Mouse (Mus musculus) megakaryocyte, embryonic 14.5 days (primary cell): ENCODE data around the gene Gm21103. TPM values are rescaled to one million over a fixed set of nuclear protein-coding genes. Genes with fewer than 3 reads are reported as not detected.
"Not testable (repeated sequence)": the region's sequence is repeated elsewhere in the genome, so short reads cannot be mapped to it uniquely, and the experiment has no call there.

Experiments
- H3K27me3 ChIP-seq: replicated peaks from 2 replicates; pipeline ENCODE3; 2012; ENCODE audit warnings: inconsistent platforms
- H3K36me3 ChIP-seq: replicated peaks from 2 replicates; pipeline ENCODE3; 2012; ENCODE audit warnings: low read length, inconsistent platforms, mixed read lengths
- H3K4me1 ChIP-seq: 2 replicates; pipeline ENCODE4 v1.6.1; 2012; ENCODE audit warnings: inconsistent platforms
- H3K4me3 ChIP-seq: replicated peaks from 2 replicates; pipeline ENCODE3; 2012; ENCODE audit warnings: moderate library complexity, mild to moderate bottlenecking, inconsistent platforms
- H3K9me3 ChIP-seq: 2 replicates; pipeline ENCODE4 v1.6.1; 2012; ENCODE audit warnings: inconsistent platforms
- polyA plus RNA-seq: library from polyadenylated mRNA; stranded (reverse); fragments of >175 nt; gene quantifications from 2 replicates; pipeline ENCODE4 v1.2.3, GENCODE M21; 2012; ENCODE audit warnings: low replicate concordance; ENCODE audit not compliant: insufficient read depth

The Gm21103 gene
- not detected in 2 replicates for polyA plus RNA-seq

GRCm38 (mm10) chr14:6304743-6305142 is at the start of gene Gm21103:
Gene Gm21103, minus strand, starts transcription at chr14:6304843.
- not testable (repeated sequence) for H3K4me1 ChIP-seq, H3K36me3 ChIP-seq, H3K27me3 ChIP-seq, H3K4me3 ChIP-seq, H3K9me3 ChIP-seq

- not testable (repeated sequence) for H3K4me1 ChIP-seq
These were observed 38.9 kb upstream of the Gm21103 start, which contains the start of gene Gm3618 for GRCm38 (mm10) chr14:6343578-6343977. Gene Gm3618, minus strand, starts transcription at chr14:6343678.

GRCm38 (mm10) chr14:6286931-6287715 is 17.5 kb downstream of the Gm21103 start, which contains the start of gene Gm3411:
Gene Gm3411, minus strand, starts transcription at chr14:6287250.
- not testable (repeated sequence) for H3K36me3 ChIP-seq, H3K9me3 ChIP-seq, H3K4me1 ChIP-seq, H3K27me3 ChIP-seq, H3K4me3 ChIP-seq

More at GRCm38 (mm10) chr14:6343578-6343977, 38.9 kb upstream of the Gm21103 start, which contains the start of gene Gm3618:
- H3K27me3 ChIP-seq, H3K4me3 ChIP-seq, H3K36me3 ChIP-seq, H3K9me3 ChIP-seq: not testable (repeated sequence)

Other genes with a start within 250 kb of the Gm21103 start
- 0.97 TPM in 1 of 2 replicates, not detected in the other for gene Gm6337, start 246.6 kb downstream of the Gm21103 start, polyA plus RNA-seq
- not detected in 2 replicates for gene Gm8206, start 210.9 kb downstream of the Gm21103 start, polyA plus RNA-seq
- gene Gm3468, start 196.2 kb downstream of the Gm21103 start, polyA plus RNA-seq: not detected in 2 replicates
- gene Gm3476, start 179.0 kb downstream of the Gm21103 start, polyA plus RNA-seq: not detected in 2 replicates
- not detected in 2 replicates for gene Gm21560, start 85.6 kb downstream of the Gm21103 start, polyA plus RNA-seq
- not detected in 2 replicates for gene Gm3411, start 17.6 kb downstream of the Gm21103 start, polyA plus RNA-seq
- not detected in 2 replicates for gene Gm3618, start 38.8 kb upstream of the Gm21103 start, polyA plus RNA-seq
- not detected in 2 replicates for gene Gm16440, start 85.5 kb upstream of the Gm21103 start, polyA plus RNA-seq
- gene Gm3591, start 107.6 kb upstream of the Gm21103 start, polyA plus RNA-seq: not detected in 2 replicates
- gene Gm3594, start 139.8 kb upstream of the Gm21103 start, polyA plus RNA-seq: not detected in 2 replicates
- gene Gm8356, start 232.4 kb upstream of the Gm21103 start, polyA plus RNA-seq: not detected in 2 replicates